Mouse (Mus musculus): ENCODE results near the gene Nup98.

The Nup98 gene

DNA sequence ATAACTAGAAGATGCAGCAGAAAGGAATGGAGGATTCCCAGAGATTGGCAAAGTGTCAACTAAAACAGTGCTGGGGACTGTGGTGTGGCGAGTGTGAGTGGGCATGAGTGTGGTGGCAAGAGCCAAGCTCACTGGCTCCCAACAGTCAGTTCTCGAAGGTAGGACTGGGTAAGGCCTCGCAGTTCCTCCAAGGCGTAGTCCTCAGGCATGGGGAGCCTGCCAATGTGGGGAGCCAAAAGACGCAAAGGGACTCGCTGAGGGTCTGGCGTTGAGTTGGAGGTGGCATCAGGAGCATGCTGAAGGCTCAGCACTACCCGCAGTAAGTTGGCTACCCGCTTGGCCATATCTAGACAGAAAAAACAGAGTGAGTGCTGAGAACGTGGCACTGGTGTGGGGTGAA lies 89.7 kb downstream of the Nup98 start:
- DNase-seq (ENCODE audit: low read depth, low spot score): no peak

DNA sequence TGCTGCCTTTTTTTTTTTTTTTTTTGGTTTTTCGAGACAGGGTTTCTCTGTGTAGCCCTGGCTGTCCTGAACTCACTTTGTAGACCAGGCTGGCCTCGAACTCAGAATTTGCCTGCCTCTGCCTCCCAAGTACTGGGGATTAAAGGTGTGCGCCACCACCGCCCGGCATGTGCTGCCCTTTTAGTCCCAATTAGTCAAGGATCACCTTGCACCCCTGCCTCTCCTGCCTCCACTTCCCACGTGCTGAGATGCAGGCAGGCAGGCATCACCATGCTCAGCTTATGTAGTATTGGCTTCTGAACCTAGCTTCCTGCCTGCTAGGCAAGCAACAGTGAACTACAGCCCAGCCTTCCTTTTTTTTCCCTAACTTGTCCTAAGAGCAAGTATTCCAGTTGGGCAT lies 92.6 kb downstream of the Nup98 start:
- DNase-seq (ENCODE audit: low read depth, low spot score): no peak

DNA sequence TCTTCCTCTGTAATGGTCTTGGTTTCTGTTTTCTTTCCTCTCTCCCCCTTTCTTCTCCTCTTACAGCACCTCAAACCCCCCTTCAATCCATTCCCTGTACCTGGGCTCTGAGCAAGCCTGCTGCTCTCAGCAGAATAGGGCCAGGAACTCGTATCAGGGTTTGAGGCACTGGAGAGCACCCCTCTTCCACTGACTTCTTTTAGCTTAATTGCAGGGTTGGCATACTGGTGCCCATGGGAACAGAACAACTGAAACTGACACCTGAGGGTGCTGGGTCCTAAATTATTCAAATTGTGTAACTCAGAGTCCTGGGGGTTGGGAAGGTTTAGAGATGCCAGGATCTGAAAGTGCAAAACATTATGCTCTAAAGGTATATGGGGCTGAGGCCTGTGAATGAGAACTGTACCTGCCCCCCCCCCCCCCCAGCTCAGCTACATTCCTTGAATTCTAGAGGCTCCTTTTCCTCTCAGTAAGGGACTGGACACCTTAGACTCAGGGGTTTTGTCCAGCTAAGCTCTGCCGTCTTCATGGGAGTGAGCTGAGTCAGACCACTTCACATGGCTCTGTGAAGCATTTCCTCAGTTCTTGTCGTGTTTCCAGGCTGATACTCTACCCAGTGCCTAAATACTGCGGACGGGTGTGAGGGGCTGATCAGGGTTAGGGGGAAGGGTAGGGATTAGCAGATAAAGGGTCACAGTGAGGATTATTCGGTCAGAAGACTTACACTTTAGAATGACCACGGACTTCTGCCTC lies 93.2 kb downstream of the Nup98 start, which contains the start of gene Chrna10:
Gene Chrna10, minus strand, starts transcription at position 250 of the 753 bp plus-strand sequence.
- peak; percentile 11 for DNase-seq (ENCODE audit: low read depth, low spot score)

DNA sequence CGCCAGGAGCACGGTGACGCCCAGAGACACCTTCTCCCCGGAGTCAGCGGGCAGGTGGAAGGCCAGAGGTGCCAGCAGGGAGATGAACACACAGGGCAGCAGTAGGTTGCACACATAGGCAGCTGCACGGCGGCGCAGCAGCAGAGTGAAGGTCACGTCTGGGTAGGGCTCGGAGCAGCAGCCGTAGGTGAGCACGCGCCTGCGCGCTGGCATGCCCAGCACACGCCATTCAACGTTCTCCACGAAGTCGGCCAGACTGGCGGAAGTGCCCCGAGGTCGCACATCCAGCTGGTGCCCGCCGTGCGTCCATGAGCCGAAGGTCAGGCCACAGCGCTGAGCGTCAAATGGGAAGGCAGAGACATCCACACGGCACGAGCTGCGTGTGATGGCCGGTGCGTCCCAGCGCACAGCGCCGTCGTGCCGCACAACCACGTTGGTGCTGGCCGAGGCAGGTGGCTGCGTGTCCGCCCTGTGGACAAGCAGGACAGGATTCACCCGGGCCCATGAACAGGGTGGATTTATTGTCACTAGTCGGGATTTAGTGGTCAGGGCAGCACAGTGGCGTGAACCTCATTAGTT lies 96.7 kb downstream of the Nup98 start:
- no peak for DNase-seq (ENCODE audit: low read depth, low spot score)

DNA sequence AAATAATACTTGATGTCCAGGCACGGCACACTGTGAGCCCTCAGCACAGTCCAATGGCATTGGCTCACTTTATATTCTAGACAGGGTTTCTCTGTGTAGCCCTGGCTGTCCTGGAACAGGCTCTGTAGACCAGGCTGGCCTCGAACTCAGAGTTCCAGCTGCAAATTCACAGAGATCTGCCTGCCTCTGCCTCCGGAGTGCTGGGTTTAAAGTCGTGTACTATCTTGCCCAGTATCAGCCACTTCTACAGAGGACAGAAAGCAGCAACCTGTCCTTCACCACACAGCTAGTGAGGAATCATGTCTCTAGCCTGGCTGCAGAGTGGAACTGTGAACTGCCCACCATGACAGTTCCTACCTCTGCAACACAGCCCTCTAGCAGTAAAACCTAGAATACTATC lies 100.2 kb downstream of the Nup98 start:
- DNase-seq (ENCODE audit: low read depth, low spot score): no peak

DNA sequence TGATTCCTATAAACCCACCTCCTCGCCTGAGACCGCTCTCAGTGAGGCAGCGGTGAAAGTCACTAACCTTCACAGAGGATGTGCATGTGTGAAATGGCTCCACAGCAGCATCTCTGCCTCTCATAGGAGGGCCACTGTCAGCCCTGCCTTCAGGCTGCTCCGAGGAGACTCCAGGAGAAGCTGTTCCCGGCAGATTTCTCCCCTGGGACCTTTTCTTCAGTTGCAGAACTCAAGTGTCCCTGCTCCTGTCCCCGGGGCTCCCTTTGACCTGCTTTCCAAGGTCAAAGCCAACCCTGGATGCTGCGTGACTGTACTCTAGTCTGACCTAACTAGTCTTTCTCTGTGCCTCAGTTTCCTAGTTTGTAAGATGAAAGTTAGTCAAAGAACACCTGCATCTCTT lies 100.8 kb downstream of the Nup98 start, which contains the start of gene Art5:
Gene Art5, minus strand, starts transcription at position 319 of the 400 bp plus-strand sequence.
- DNase-seq (ENCODE audit: low read depth, low spot score): no peak

DNA sequence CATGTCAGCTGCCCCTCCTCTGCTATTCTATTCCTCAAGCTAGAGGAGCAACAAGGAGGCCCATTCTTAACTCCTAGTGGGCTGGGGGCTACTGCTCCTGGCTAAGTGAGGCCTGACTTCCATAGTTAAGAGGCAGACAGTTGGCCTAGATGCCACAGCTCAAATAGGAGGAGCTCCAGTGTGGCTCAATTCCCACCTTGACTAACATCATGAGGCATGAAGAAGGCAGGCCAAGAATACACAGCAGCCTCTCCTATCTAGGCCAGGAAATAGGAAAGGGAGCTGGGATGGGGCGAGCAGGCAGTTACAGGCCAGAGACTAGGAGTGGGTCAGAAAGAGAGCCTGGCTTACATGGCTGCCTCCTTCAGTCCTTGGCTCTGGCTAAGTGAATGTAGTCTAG lies 101.8 kb downstream of the Nup98 start:
- no peak for DNase-seq (ENCODE audit: low read depth, low spot score)

DNA sequence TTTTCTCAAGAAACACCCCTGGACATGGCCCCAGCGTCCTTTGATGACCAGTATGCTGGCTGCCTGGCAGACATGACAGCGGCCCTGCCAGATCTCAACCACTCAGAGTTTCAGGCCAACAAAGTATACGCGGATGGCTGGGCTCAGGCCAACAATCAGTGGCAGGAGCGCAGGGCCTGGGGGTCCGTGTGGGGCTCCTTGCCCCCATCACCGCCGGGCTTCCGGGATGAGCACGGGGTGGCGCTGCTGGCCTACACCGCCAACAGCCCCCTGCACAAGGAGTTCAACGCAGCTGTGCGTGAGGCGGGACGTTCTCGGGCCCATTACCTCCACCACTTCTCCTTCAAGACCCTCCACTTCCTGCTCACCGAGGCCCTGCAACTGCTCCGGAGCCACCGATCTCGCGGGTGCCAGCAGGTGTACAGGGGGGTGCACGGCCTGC lies 103.3 kb downstream of the Nup98 start:
- no peak for DNase-seq (ENCODE audit: low read depth, low spot score)

DNA sequence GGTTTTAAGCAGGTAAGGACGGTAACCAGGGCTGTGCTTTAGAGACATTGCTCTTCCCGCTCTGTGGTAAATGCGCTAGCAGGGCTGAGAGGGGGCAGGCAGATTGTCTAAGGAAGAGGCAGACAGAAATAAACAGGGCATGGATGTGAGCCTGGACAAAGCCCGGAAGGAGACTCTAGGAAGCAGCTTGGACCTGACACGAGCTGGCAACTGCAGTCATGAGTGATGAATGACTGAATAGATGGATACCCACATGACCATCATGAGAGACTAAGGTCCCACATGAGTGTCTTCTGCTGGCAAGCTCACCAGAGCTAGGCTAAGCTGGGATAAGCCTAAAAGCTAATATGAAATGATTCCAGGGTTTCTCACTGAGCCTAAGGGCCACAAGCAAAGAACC lies 105.8 kb downstream of the Nup98 start:
- DNase-seq (ENCODE audit: low read depth, low spot score): no peak

DNA sequence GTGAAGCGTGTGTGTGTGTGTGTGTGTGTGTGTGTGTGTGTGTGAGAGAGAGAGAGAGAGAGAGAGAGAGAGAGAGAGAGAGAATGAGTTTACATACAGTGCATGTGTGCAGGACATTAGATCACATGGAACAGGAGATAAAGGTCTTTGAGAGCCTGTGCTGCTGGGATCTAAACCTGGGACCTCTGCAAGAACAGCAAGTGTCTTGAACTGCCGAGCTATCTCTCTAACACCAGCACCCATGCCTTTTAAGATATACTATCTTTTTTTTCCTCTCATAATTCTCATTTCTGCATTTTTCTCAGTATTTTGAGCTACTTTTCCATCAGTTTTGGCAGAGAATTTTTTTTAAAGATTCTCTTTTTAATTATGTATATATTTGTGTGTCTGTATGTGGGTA lies 106.4 kb downstream of the Nup98 start:
- no peak for DNase-seq (ENCODE audit: low read depth, low spot score)

DNA sequence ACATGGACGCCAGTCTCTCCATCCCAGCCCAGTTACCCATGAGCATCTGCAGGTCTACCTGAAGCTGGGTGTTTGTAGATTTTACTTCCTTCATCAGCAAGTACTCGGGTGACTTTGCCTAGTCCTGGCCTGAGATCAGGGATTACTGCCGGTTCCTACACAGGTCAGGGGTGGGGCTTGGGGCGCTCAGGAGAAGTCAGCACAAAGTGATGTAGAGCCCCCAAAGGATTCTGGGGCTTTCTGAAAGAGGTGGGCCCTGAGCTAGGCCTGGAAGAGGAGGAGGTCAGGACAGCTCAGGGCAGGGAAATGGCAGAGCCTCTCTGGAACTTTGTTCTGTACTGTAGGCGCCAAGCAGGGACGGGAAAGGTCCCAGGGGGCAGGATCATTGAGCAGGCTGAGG lies 107.3 kb downstream of the Nup98 start:
- no peak for DNase-seq (ENCODE audit: low read depth, low spot score)

DNA sequence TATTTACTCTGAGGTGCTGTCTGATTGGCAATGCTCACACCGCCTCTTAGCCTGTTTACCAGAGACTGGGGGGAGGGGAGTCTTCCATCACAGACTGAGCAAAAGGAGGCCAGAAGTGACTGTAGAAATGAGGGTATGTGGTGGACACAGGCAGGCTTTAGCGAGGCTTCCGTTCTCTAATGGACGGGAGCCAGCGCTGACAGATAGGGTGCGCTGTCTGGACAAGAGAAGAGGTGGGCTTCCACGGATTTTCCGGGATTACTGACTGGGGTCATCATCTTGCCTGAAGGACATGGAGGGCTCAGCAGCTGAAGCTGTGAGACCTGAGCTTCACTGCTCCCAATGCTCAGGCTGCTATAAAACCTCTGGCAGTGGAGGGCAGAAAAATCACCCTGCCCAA lies 107.7 kb downstream of the Nup98 start:
- no peak for DNase-seq (ENCODE audit: low read depth, low spot score)

DNA sequence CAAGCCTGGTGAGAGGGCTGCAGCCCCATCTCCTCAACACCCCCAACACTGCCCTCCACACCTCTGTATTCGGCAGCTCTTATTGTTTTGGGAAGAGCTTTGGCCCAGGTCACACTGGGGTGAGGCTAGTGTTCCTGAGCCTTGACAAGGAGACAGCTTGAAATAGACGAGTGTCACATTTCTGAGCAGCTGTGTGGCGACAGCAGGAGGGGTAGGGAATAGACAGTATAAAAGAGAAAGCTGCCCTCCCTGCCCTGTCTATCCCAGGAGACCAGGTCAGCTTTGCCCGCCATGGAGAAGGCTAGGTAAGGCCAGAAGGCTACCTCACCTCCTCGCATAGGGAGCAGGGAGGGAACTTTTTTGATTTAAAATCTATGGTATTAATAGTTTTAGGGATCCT lies 108.5 kb downstream of the Nup98 start, which contains the start of gene Art1:
Gene Art1, plus strand, starts transcription at position 257 of the 400 bp plus-strand sequence.
- DNase-seq (ENCODE audit: low read depth, low spot score): no peak

DNA sequence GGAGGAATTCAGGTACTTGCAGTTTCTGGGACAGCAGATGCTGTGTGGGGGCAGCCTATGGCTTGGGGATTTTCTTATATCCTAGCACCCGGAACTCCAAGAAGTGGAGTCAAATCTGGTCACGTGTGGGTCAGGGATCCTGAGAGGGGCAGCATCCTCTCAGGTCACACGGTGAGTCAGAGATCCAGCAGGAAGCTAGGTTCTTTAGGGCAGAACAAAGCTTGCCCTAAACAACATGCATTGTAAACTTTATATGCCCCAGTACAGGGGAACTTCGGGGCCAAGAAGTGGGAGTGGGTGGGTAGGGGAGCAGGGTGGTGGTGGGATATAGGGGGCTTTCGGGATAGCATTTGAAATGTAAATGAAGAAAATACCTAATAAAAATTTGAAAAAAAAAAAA lies 109.1 kb downstream of the Nup98 start:
- DNase-seq (ENCODE audit: low read depth, low spot score): no peak

DNA sequence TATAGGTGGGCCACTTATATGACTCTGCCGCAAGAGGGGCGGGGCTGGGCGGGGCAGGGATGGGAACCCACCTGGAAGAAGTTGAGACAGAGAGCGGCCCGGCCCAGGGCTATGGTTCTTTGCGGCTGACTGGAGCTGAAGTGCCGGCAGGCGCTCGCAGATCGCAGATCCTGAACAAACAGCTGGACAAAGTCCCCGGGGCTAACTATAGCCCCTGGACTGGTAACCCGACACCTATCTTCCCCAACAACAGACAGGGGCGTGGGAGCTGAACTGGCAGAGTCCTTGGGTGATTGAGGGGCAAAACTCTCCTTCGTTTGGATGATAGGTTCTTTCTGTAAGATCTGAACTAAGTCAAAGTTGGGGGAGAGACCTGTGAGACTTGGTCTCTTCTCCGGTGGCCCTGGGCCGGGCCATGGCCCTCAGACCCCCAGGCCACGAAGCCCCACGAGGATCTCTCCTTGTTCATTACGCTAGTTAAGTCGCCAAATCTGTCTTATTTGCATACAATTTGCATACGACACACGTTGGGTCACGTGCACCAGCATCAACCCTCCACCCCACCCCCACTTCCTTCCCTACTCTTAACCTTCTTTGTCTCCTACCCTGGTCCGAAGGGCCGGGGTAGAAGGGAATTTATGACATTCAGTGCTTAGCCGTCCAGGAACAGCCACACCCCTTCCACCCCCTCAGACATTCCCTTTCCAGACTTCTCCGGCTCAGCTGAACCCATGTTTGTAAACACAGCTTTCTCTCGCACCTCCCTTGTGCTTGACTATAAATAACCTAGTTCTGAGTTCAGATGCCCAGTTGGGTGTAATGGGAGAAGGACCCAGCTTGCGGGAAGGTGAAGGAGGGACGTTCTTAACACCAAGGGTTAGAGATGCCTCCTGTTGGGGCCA lies 110.0 kb downstream of the Nup98 start:
- no peak for DNase-seq (ENCODE audit: low read depth, low spot score)

DNA sequence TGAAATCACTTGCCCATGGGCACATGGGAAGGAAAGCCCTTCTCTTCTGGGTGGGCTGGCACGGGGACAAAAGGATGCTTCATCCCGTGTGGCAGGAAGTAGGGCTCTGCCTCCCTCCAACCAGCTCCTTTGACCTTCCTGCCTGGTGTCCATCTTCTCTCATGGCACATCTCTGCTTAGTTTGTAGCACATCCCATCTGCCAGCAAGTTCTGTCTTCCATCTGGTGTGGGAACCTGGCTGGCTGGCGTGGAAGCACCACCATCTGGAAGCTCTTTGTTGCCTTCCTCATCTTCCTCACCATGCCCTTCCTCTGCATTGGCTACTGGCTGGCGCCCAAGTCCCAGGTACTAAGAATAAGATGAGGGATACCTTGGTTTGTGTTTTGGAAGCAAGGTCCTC lies 122.6 kb downstream of the Nup98 start:
- no peak for DNase-seq (ENCODE audit: low read depth, low spot score)

DNA sequence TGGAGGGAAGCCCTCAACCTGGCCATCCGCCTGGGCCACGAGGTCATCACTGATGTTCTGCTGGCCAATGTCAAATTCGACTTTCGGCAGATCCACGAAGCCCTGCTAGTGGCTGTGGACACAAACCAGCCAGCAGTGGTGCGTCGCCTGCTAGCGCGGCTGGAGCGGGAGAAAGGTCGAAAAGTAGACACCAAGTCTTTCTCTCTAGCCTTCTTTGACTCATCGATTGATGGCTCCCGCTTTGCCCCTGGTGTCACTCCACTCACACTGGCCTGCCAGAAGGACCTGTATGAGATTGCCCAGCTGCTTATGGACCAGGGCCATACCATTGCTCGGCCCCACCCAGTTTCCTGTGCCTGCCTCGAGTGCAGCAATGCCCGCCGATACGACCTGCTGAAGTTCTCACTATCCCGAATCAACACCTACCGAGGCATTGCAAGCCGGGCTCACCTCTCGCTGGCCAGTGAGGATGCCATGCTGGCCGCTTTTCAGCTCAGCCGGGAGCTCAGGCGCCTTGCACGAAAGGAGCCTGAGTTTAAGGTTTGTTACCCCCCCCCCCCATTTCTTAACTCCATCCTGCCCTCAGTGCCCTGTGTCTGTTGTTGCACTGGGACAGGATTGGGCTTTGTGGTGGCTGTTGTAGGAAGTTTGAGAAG lies 125.8 kb downstream of the Nup98 start:
- DNase-seq (ENCODE audit: low read depth, low spot score): no peak

DNA sequence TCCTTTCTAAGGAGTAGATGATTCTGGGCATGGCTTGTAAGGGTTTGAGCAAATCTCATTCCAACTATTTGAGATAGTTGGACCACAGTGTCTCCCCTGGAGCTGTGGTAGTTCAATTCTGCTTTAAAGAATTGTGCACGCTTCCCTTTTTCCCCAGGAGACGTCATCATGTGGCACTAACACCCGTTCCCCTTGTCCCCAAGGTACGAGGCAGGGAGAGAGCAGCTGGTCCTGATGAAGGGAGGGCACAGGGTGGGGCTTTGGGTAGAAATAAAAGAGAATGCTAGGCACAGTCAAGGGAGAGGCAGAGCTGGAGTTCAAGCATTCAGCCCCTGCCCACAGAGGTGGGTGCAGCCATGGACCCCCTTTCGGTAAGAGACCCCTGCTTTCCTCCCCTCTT lies 127.2 kb downstream of the Nup98 start, which contains the start of gene Trpc2:
Gene Trpc2, plus strand, starts transcription at position 301 of the 400 bp plus-strand sequence.
- DNase-seq (ENCODE audit: low read depth, low spot score): no peak

DNA sequence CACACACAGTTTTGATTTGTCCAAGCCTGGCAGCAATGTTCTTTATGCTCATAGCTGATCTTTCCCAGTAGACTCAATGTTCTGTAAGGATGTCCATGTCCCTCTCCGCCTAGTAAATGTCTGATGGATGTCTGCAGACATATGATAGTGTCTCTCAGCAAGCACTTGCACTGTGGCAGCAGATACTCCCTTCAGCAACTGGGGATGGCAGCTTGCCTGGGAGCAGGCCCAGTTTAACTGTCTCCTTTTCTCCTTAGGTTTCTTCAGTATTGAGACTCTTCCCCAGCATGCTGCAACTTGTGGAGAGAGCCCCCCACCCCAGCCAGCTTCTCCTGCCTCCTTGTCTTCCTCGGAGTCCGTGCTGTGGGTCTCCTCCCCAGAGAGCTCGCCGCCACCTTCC lies 128.2 kb downstream of the Nup98 start:
- no peak for DNase-seq (ENCODE audit: low read depth, low spot score)

DNA sequence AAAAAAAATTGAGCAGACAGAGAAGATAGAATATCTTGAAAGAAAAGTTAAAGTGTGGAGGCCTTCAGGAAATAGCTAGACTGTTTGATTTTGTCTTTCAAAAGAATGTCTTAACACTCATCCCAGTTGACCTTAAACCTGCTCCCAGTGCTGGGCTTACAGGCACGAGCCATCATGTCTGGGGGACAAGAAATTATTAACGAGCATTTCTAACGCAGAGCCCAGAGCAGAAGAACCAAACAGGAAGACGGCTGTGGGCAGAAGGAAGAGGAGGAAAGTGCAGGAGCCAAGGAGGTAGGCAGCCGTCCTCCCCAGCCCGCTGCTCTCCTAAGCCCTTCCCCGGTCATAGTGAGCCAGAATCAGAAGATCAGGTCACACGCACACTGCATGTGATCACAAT lies 129.7 kb downstream of the Nup98 start:
- DNase-seq (ENCODE audit: low read depth, low spot score): no peak

DNA sequence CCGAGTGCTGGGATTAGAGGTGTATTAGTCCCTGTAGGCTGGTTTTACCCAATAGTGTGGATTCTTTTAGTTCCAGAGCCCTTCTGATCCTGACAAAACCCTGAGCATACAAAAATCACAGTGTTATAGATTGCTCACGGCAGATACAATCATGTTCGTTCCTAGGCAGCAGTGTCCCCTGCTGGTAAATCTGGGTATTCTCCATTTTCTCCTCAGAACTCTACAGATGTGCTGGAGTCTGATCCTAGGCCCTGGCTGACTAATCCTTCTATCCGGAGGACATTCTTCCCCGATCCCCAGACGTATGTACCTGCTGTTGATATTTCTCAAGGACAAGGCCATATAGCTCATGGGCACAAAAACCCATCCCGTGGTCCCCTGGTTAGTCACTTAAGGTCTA lies 131.5 kb downstream of the Nup98 start:
- peak; percentile 67 for DNase-seq (ENCODE audit: low read depth, low spot score)

Data from 3T3-L1 (cell line).